Mouse (Mus musculus) ES-Bruce4 (cell line): ENCODE measurements around the gene Plekha5. TPM values are rescaled to one million over a fixed set of nuclear protein-coding genes. Genes with fewer than 3 reads are reported as not detected.

Source experiments
- H3K27ac ChIP-seq: 2 replicates; pipeline ENCODE4 v1.5.1; 2012; ENCODE audit warnings: low read length, inconsistent platforms; ENCODE audit not compliant: insufficient read depth
- H3K27me3 ChIP-seq: 2 replicates; pipeline ENCODE4 v1.6.1; 2012; ENCODE audit warnings: mild to moderate bottlenecking, low read length, inconsistent platforms; ENCODE audit not compliant: control insufficient read depth, poor library complexity, insufficient read depth, severe bottlenecking
- H3K36me3 ChIP-seq: 2 replicates; pipeline ENCODE4 v1.6.1; 2012; ENCODE audit warnings: inconsistent platforms, mild to moderate bottlenecking, low read length, moderate library complexity; ENCODE audit not compliant: control insufficient read depth, poor library complexity, insufficient read depth, severe bottlenecking
- H3K4me1 ChIP-seq: one replicate; pipeline ENCODE4 v1.8.1; 2011; ENCODE audit warnings: low read length; ENCODE audit not compliant: control insufficient read depth, insufficient read depth
- H3K4me3 ChIP-seq: 2 replicates; pipeline ENCODE4 v1.5.1; 2011; ENCODE audit warnings: low read depth, mild to moderate bottlenecking, low read length
- H3K9ac ChIP-seq: 2 replicates; pipeline ENCODE4 v1.6.1; 2012; ENCODE audit warnings: low read depth, mild to moderate bottlenecking, inconsistent platforms; ENCODE audit not compliant: poor library complexity, severe bottlenecking
- H3K9me3 ChIP-seq: replicated peaks from 2 replicates; pipeline ENCODE4 v1.6.1; 2012; ENCODE audit warnings: mild to moderate bottlenecking, low read length, inconsistent platforms; ENCODE audit not compliant: control insufficient read depth, poor library complexity, insufficient read depth, severe bottlenecking
- CTCF ChIP-seq: IDR thresholded peaks from one replicate; pipeline ENCODE4 v1.8.1; 2011; ENCODE audit warnings: low read depth, low read length
- EP300 ChIP-seq: IDR thresholded peaks from 2 replicates; pipeline ENCODE4 v1.6.1; 2011; ENCODE audit warnings: low read depth, low read length; ENCODE audit not compliant: insufficient read depth
- POLR2A ChIP-seq: IDR thresholded peaks from one replicate; pipeline ENCODE4 v1.8.1; 2011; ENCODE audit warnings: low read length; ENCODE audit not compliant: insufficient read depth
- polyA plus RNA-seq: library from polyadenylated mRNA; stranded (reverse); fragments of >200 nt; gene quantifications from 2 replicates; pipeline ENCODE4 v1.2.4, GENCODE M21; 2011; ENCODE audit warnings: low read depth; ENCODE audit not compliant: missing spikeins, insufficient read depth, insufficient read length

The Plekha5 gene
- polyA plus RNA-seq, 1 experiment: 80.3 TPM

GRCm38 (mm10) chr6:140472345-140472744 lies 48.5 kb downstream of the Plekha5 start:
- H3K4me3 ChIP-seq: no peak overlapping the region
- TF ChIP-seq EP300: no peak
- no peak for TF ChIP-seq POLR2A
- no peak for TF ChIP-seq CTCF
- H3K36me3 ChIP-seq: no peaks in the 10 kb centered on the region
- H3K27me3 ChIP-seq: no peaks in the 10 kb centered on the region
- H3K9ac ChIP-seq: no peak overlapping the region
- no peaks in the 10 kb centered on the region for H3K4me1 ChIP-seq
- H3K9me3 ChIP-seq: no peaks in the 10 kb centered on the region
- no peak overlapping the region for H3K27ac ChIP-seq

GRCm38 (mm10) chr6:140475393-140476087 lies 51.7 kb downstream of the Plekha5 start:
- H3K9me3 ChIP-seq: no peaks in the 10 kb centered on the region
- no peak for TF ChIP-seq EP300
- no peak for TF ChIP-seq POLR2A

GRCm38 (mm10) chr6:140476981-140477380 lies 53.1 kb downstream of the Plekha5 start:
- Histone ChIP-seq H3K27ac (no peak overlapping the region), H3K9me3 (no peaks in the 10 kb centered on the region), H3K4me1 (no peaks in the 10 kb centered on the region), H3K27me3 (no peaks in the 10 kb centered on the region), H3K36me3 (no peaks in the 10 kb centered on the region), H3K9ac (no peak overlapping the region), H3K4me3 (no peak overlapping the region)
- TF ChIP-seq CTCF: no peak
- TF ChIP-seq EP300: no peak

More at GRCm38 (mm10) chr6:140475393-140476087, 51.7 kb downstream of the Plekha5 start:
- no peak overlapping the region for H3K4me3 ChIP-seq
- no peak overlapping the region for H3K9ac ChIP-seq
- H3K27ac ChIP-seq: no peak overlapping the region
- no peaks in the 10 kb centered on the region for H3K27me3 ChIP-seq
- no peaks in the 10 kb centered on the region for H3K4me1 ChIP-seq
- no peaks in the 10 kb centered on the region for H3K36me3 ChIP-seq

- Histone ChIP-seq H3K4me3 (no peak overlapping the region), H3K4me1 (no peaks in the 10 kb centered on the region), H3K27ac (no peak overlapping the region), H3K36me3 (no peaks in the 10 kb centered on the region), H3K27me3 (no peaks in the 10 kb centered on the region), H3K9me3 (no peaks in the 10 kb centered on the region), H3K9ac (no peak overlapping the region)
- TF ChIP-seq POLR2A (no peak), CTCF (no peak), EP300 (no peak)
Observed at GRCm38 (mm10) chr6:140478031-140478430, 54.2 kb downstream of the Plekha5 start.

- TF ChIP-seq CTCF (no peak), EP300 (no peak), POLR2A (no peak)
- Histone ChIP-seq H3K9me3 (no peaks in the 10 kb centered on the region), H3K36me3 (no peaks in the 10 kb centered on the region), H3K27ac (no peak overlapping the region), H3K9ac (no peak overlapping the region), H3K4me1 (peaks cover 5% of the 10 kb centered on the region), H3K4me3 (no peak overlapping the region), H3K27me3 (no peaks in the 10 kb centered on the region)
Observed at GRCm38 (mm10) chr6:140478943-140479342, 55.1 kb downstream of the Plekha5 start.

GRCm38 (mm10) chr6:140480425-140481081 lies 56.7 kb downstream of the Plekha5 start:
- no peak overlapping the region for H3K4me3 ChIP-seq
- H3K9ac ChIP-seq: no peak overlapping the region
- H3K4me1 ChIP-seq: peaks cover 7% of the 10 kb centered on the region
- no peak for TF ChIP-seq CTCF
- no peak for TF ChIP-seq EP300
- no peak for TF ChIP-seq POLR2A
- no peaks in the 10 kb centered on the region for H3K9me3 ChIP-seq
- no peaks in the 10 kb centered on the region for H3K27me3 ChIP-seq
- no peaks in the 10 kb centered on the region for H3K36me3 ChIP-seq
- H3K27ac ChIP-seq: no peak overlapping the region
